Mouse (Mus musculus): ENCODE data around the gene Sh3gl3.

Sh3gl3 gene

GRCm38 (mm10) chr7:82173540-82173939 is at the start of gene Sh3gl3:
TSS of gene Sh3gl3 (plus strand) at chr7:82173840.
- in situ Hi-C loops (cut with MboI; ENCODE audit: unreplicated experiment in 2 of 2): no loop called here

GRCm38 (mm10) chr7:82138196-82138595 is 35.4 kb upstream of the Sh3gl3 start:
- in situ Hi-C loops (cut with MboI; ENCODE audit: unreplicated experiment in 2 of 2): no loop called here

GRCm38 (mm10) chr7:82147151-82147550 is 26.5 kb upstream of the Sh3gl3 start:
- in situ Hi-C loops (cut with MboI; ENCODE audit: unreplicated experiment in 2 of 2): no loop called here

- in situ Hi-C loops (cut with MboI; ENCODE audit: unreplicated experiment in 2 of 2): no loop called here
These were observed 9.0 kb upstream of the Sh3gl3 start for GRCm38 (mm10) chr7:82164681-82165080.

GRCm38 (mm10) chr7:82174571-82175326 is 1.1 kb downstream of the Sh3gl3 start:
- in situ Hi-C loops (cut with MboI; ENCODE audit: unreplicated experiment in 2 of 2): no loop called here

- in situ Hi-C loops (cut with MboI; ENCODE audit: unreplicated experiment in 2 of 2): no loop called here
These were observed 1.7 kb downstream of the Sh3gl3 start for GRCm38 (mm10) chr7:82175327-82175721.

GRCm38 (mm10) chr7:82176192-82176591 is 2.6 kb downstream of the Sh3gl3 start:
- in situ Hi-C loops (cut with MboI; ENCODE audit: unreplicated experiment in 2 of 2): no loop called here

GRCm38 (mm10) chr7:82177336-82177735 is 3.7 kb downstream of the Sh3gl3 start:
- in situ Hi-C loops (cut with MboI; ENCODE audit: unreplicated experiment in 2 of 2): no loop called here

- in situ Hi-C loops (cut with MboI; ENCODE audit: unreplicated experiment in 2 of 2): no loop called here
These were observed 7.3 kb downstream of the Sh3gl3 start for GRCm38 (mm10) chr7:82180919-82181318.

- in situ Hi-C loops (cut with MboI; ENCODE audit: unreplicated experiment in 2 of 2): no loop called here
These were observed 9.1 kb downstream of the Sh3gl3 start for GRCm38 (mm10) chr7:82182781-82183180.

- in situ Hi-C loops (cut with MboI; ENCODE audit: unreplicated experiment in 2 of 2): no loop called here
These were observed 18.0 kb downstream of the Sh3gl3 start for GRCm38 (mm10) chr7:82191604-82192003.

GRCm38 (mm10) chr7:82192512-82192911 is 18.9 kb downstream of the Sh3gl3 start:
- in situ Hi-C loops (cut with MboI; ENCODE audit: unreplicated experiment in 2 of 2): no loop called here

GRCm38 (mm10) chr7:82203111-82203510 is 29.5 kb downstream of the Sh3gl3 start:
- in situ Hi-C loops (cut with MboI; ENCODE audit: unreplicated experiment in 2 of 2): no loop called here

- in situ Hi-C loops (cut with MboI; ENCODE audit: unreplicated experiment in 2 of 2): no loop called here
These were observed 30.6 kb downstream of the Sh3gl3 start for GRCm38 (mm10) chr7:82204014-82204784.

- in situ Hi-C loops (cut with MboI; ENCODE audit: unreplicated experiment in 2 of 2): no loop called here
These were observed 31.3 kb downstream of the Sh3gl3 start for GRCm38 (mm10) chr7:82204975-82205374.

GRCm38 (mm10) chr7:82206787-82207186 is 33.1 kb downstream of the Sh3gl3 start:
- in situ Hi-C loops (cut with MboI; ENCODE audit: unreplicated experiment in 2 of 2): no loop called here

GRCm38 (mm10) chr7:82221380-82221933 is 47.8 kb downstream of the Sh3gl3 start:
- in situ Hi-C loops (cut with MboI; ENCODE audit: unreplicated experiment in 2 of 2): no loop called here

- in situ Hi-C loops (cut with MboI; ENCODE audit: unreplicated experiment in 2 of 2): no loop called here
These were observed 50.5 kb downstream of the Sh3gl3 start for GRCm38 (mm10) chr7:82223906-82224846.

- in situ Hi-C loops (cut with MboI; ENCODE audit: unreplicated experiment in 2 of 2): no loop called here
These were observed 59.6 kb downstream of the Sh3gl3 start for GRCm38 (mm10) chr7:82233201-82233600.
